In the genomic region with DNA sequence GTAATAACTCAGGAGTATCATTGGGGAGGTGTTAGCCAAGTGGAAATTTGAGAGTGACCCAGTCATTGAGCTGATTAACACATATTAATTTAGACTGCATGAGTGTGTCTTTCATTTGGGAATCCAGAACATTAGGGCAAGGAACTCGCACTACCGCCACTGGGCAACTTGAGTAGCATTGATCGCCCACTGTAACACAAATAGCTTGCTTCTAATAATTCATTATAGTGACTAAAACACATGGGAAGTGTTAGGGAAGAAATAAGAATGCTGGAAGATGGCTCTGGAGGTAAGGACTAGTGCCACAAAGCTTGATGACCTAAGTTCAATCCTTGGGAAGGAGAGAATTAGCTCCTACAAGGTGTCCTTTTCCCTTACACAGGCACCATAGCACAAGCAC, we compare ENCODE assay signal across 31 mouse cellular contexts.
"Had no signal": no experiment of that assay in that cellular context is flagged by ENCODE, and none has a peak within 500 bp of the region (broad histone marks: within the 10 kb centered on the region; RNA-seq: fewer than 3 reads in every experiment).

No protein-coding gene starts in this region.

- H3K9ac ChIP-seq: limb, embryonic 12.5 days; limb, embryonic 13.5 days; limb, embryonic 15.5 days; liver, embryonic 12.5 days; liver, embryonic 13.5 days; liver, embryonic 14.5 days; liver, embryonic 15.5 days; liver, postnatal 0 days; lung, embryonic 14.5 days; lung, embryonic 15.5 days; midbrain, embryonic 12.5 days; midbrain, embryonic 13.5 days; midbrain, embryonic 15.5 days; neural tube, embryonic 12.5 days had no signal

- H3K36me3 ChIP-seq: limb, embryonic 10.5 days; limb, embryonic 12.5 days; limb, embryonic 13.5 days; limb, embryonic 15.5 days; liver, embryonic 12.5 days; liver, embryonic 13.5 days; liver, embryonic 15.5 days; lung, embryonic 15.5 days; midbrain, embryonic 10.5 days; midbrain, embryonic 12.5 days; midbrain, embryonic 13.5 days; midbrain, embryonic 15.5 days; neural tube, embryonic 12.5 days had no signal

- H3K9me3 ChIP-seq: limb, embryonic 10.5 days; limb, embryonic 12.5 days; limb, embryonic 13.5 days; limb, embryonic 15.5 days; liver, embryonic 12.5 days; liver, embryonic 13.5 days; liver, embryonic 15.5 days; lung, embryonic 15.5 days; megakaryocyte, embryonic 14.5 days; midbrain, embryonic 10.5 days; midbrain, embryonic 12.5 days; midbrain, embryonic 13.5 days; midbrain, embryonic 15.5 days; neural tube, embryonic 12.5 days had no signal

- DNase-seq: left cerebral cortex, postnatal 4 days; liver; liver, embryonic 13.5 days; liver, postnatal 0 days; lung, adult 18-20 months; lung, adult 2 months; lung, embryonic 14.5 days; lung, postnatal 10 days; lung, postnatal 14 days; lung, postnatal 36 days; lung, postnatal 4 days; midbrain, embryonic 14.5 days had no signal

- ATAC-seq: liver, embryonic 12.5 days; liver, postnatal 0 days; lung, postnatal 0 days; midbrain, embryonic 13.5 days; midbrain, embryonic 15.5 days had no signal

- H3K27ac ChIP-seq: left cerebral cortex, adult 2 months; limb, embryonic 10.5 days; limb, embryonic 12.5 days; limb, embryonic 13.5 days; limb, embryonic 15.5 days; liver, embryonic 12.5 days; liver, embryonic 13.5 days; liver, embryonic 14.5 days; liver, embryonic 15.5 days; lung, embryonic 15.5 days; macrophage; midbrain, embryonic 10.5 days; midbrain, embryonic 12.5 days; midbrain, embryonic 13.5 days; midbrain, embryonic 15.5 days; neural tube, embryonic 12.5 days had no signal

- H3K27me3 ChIP-seq: limb, embryonic 12.5 days; limb, embryonic 13.5 days; limb, embryonic 15.5 days; liver, embryonic 12.5 days; liver, embryonic 15.5 days; lung, embryonic 15.5 days; midbrain, embryonic 12.5 days; midbrain, embryonic 13.5 days; midbrain, embryonic 15.5 days; neural tube, embryonic 12.5 days had no signal

- H3K4me2 ChIP-seq: limb, embryonic 12.5 days; limb, embryonic 13.5 days; limb, embryonic 15.5 days; liver, embryonic 11.5 days; liver, embryonic 12.5 days; liver, embryonic 13.5 days; liver, embryonic 15.5 days; lung, embryonic 14.5 days; lung, embryonic 15.5 days; midbrain, embryonic 12.5 days; midbrain, embryonic 13.5 days; midbrain, embryonic 15.5 days; neural tube, embryonic 12.5 days had no signal

- H3K4me3 ChIP-seq: left cerebral cortex, adult 2 months; limb, embryonic 10.5 days; limb, embryonic 12.5 days; limb, embryonic 13.5 days; limb, embryonic 15.5 days; liver, embryonic 12.5 days; liver, embryonic 13.5 days; liver, embryonic 15.5 days; lung, embryonic 15.5 days; megakaryocyte, embryonic 14.5 days; midbrain, embryonic 10.5 days; midbrain, embryonic 12.5 days; midbrain, embryonic 13.5 days; midbrain, embryonic 15.5 days; myocyte; neural tube, embryonic 12.5 days had no signal
